Mouse (Mus musculus) layer of hippocampus, adult 6 months (tissue): Measurements from ENCODE around the gene Zfp879. TPM values are rescaled to one million over a fixed set of nuclear protein-coding genes. Genes with fewer than 3 reads are reported as not detected.

ENCODE experiments used
- long read RNA-seq, 2 experiments: library from polyadenylated mRNA; unstranded; transcript quantifications; one replicate each; pipeline ENCODE4 v2.0.0; 2019 to 2020
- polyA plus RNA-seq: library from polyadenylated mRNA; unstranded; fragments of <200 nt; fragmentation: Nextera tagmentation; gene quantifications from 2 replicates; pipeline ENCODE4 v1.2.3, GENCODE M21; 2021

The Zfp879 gene
- polyA plus RNA-seq: 1.4 and 1.6 TPM in 2 replicates
- long read RNA-seq, experiment 1, partial matches to known transcripts: 2 of 5 reads
- long read RNA-seq, experiment 1, other reads (novel, unspliced or antisense): 1 of 5 reads
- long read RNA-seq, experiment 2, transcript Zfp879-201 (5 exons, 2,408 nt): major isoform, 10 of 14 reads
- long read RNA-seq, experiment 2, partial matches to known transcripts: 0 of 14 reads
- long read RNA-seq, experiment 2, other reads (novel, unspliced or antisense): 4 of 14 reads

DNA sequence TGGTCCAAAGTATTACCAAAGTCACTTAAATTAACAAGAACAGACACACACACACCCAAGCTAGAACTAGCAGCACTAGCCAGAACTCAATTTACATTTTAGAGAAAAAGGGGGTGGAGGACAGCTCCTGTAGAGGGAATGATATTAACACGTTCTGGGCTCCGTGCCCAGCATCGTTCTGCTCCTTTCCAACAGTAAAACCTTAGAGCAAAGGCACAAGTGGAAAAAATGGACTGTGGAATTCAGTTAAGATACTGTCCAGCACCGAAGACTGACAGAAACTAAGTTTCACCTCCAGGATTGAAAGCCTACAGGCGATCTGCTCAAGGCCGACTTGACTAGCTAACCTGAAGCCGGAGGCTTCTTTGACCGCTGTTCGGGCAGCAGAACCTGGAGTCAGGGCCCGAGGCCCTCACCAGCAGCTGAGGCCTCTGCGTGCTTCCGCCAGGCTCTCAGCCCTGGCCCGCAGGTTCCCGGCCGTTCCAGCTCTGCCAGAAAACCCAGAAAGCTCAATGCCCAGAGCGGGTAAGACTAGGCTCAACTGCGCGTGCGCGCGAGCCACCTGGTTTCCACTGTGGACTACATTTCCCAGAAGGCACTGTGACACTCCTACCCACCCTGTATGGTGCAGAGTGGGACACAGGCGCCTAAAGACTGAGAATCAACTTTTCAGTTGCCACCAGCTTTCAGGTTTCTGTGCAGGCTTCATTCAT is at the start of gene Zfp879:
Zfp879 (minus strand) TSS at position 530 of the 713 bp plus-strand sequence.

GRCm38 (mm10) chr11:50887390-50888128 is 46.2 kb upstream of the Zfp879 start, which contains the start of gene Zfp454:
Gene Zfp454, minus strand, starts transcription at chr11:50887651.

DNA sequence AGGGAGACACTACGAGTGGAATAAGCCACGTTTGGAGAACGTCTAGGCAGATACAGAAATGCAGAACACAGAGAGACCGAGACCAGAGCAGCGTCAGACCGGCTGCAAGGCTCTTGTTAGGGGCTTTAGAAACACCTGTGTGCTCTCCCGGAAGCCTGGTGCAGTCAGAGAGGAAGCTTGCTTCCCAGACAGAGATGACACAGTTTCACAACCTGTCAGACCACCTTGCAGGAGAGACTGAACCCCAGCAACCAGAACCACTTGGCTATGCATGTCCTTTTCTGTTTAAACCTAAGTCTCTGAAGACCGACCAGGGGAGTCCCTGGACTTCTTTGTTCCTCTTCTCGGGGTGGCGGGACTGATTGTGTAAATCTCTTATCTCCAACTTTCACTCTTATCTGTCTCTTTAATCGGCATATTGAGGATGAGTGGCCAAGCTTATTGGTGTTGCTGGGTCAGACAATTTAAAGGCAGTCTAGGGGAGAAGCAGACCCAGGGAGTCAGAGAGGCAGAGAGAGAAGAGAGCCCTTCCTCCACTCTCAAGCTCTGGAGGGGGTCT is 8.9 kb upstream of the Zfp879 start, which contains the start of gene Grm6:
Grm6 (plus strand) TSS at position 509 of the 559 bp plus-strand sequence.

DNA sequence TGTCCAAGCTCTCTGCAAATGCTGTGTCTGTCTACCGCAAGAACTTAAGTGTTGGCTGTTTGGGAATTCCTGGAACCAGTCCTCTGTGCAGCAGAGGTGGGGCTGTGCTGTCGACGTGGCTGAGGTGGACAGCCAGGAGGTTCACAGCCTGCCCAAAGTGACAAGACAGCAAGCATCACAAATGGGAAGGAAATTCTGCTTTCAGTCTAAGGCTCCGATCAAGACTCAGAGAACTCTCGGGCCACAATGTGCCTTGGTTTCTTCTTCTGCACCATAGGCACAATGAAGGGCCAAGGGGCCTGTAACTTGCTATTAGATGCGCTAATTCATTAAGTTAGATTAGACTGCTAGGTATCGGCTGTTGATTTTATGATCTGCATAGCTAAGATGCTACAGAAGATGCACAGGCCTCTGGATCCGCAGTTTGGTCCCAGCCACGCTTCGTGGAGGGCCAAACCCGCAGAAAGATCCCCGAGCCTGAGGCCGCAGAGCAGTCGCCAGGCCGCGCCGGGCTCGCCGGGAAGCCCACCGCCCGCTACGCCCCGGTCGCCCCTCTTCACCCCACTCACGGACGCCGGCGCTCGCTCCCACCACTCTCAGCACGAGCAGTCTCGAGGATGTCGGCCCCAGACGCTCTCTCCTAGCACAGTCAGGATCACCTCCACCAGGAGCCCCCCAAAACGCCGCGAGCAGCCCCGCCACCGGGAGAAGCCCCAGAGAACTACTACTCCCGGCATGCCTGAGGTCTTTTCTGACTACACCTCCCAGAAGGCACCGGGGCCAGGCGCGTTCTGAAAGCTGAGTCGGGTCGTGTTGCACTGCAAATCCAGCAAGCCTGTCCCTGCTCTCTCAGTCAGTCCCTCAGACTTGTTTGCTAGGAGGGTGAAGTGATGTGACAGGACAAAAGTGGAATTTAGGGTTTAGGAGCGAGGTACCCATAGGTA is 14.1 kb downstream of the Zfp879 start, which contains the start of gene Zfp354c:
Zfp354c (minus strand) TSS at position 715 of the 944 bp plus-strand sequence.

Other genes with a start within 250 kb of the Zfp879 start
- gene Adamts2, start 239.5 kb downstream of the Zfp879 start, polyA plus RNA-seq: 2.1 and 2.6 TPM in 2 replicates
- gene Zfp354c, start 13.8 kb downstream of the Zfp879 start, polyA plus RNA-seq: 7.4 and 8.1 TPM in 2 replicates
- not detected in 2 replicates for gene Grm6, start 9.1 kb upstream of the Zfp879 start, polyA plus RNA-seq
- 3.1 and 3.2 TPM in 2 replicates for gene Zfp454, start 46.1 kb upstream of the Zfp879 start, polyA plus RNA-seq
- 12.7 and 13.8 TPM in 2 replicates for gene Zfp2, start 74.6 kb upstream of the Zfp879 start, polyA plus RNA-seq
- 2.5 and 3.0 TPM in 2 replicates for gene Zfp354b, start 90.1 kb upstream of the Zfp879 start, polyA plus RNA-seq
- not detected in 2 replicates for gene 4933414I15Rik, start 102.2 kb upstream of the Zfp879 start, polyA plus RNA-seq
- not detected in 2 replicates for gene Prop1, start 112.2 kb upstream of the Zfp879 start, polyA plus RNA-seq
- not detected in 2 replicates for gene Olfr1378, start 125.0 kb upstream of the Zfp879 start, polyA plus RNA-seq
- not detected in 2 replicates for gene Olfr1377, start 140.4 kb upstream of the Zfp879 start, polyA plus RNA-seq
- not detected in 2 replicates for gene Olfr51, start 162.0 kb upstream of the Zfp879 start, polyA plus RNA-seq
- gene Olfr54, start 172.7 kb upstream of the Zfp879 start, polyA plus RNA-seq: not detected in 2 replicates
- gene Olfr1375, start 206.6 kb upstream of the Zfp879 start, polyA plus RNA-seq: not detected in 2 replicates
- 3.4 and 5.8 TPM in 2 replicates for gene Zfp354a, start 217.7 kb upstream of the Zfp879 start, polyA plus RNA-seq